Mouse (Mus musculus) cerebellum, adult 2 months (tissue): ENCODE data around the gene Bglap3. TPM values are rescaled to one million over a fixed set of nuclear protein-coding genes. Genes with fewer than 3 reads are reported as not detected.
"Not testable (repeated sequence)": the region's sequence is repeated elsewhere in the genome, so short reads cannot be mapped to it uniquely, and the experiment has no call there.

Experiments used
- DNase-seq, 2 experiments: peaks; one replicate each; pipeline ENCODE4 v3.0.0; 2021
- H3K27ac ChIP-seq: fragments of 200-500 bp; 2 replicates; pipeline ENCODE4 v1.5.1; 2012; ENCODE audit warnings: low read length, control low read depth, inconsistent platforms; ENCODE audit not compliant: insufficient read depth
- H3K27me3 ChIP-seq: fragments of 200-500 bp; 2 replicates; pipeline ENCODE4 v1.6.1; 2012; ENCODE audit warnings: inconsistent platforms, mild to moderate bottlenecking, low read length, moderate library complexity; ENCODE audit not compliant: control insufficient read depth, insufficient read depth
- H3K4me1 ChIP-seq: fragments of 200-500 bp; 2 replicates; pipeline ENCODE4 v1.6.1; 2011; ENCODE audit warnings: low read length; ENCODE audit not compliant: control insufficient read depth, insufficient read depth
- H3K4me3 ChIP-seq: fragments of 200-500 bp; replicated peaks from 2 replicates; pipeline ENCODE3; 2011; ENCODE audit warnings: mild to moderate bottlenecking, low read depth, low read length, control low read depth; ENCODE audit not compliant: insufficient read depth
- CTCF ChIP-seq: fragments of 200-500 bp; IDR thresholded peaks from 2 replicates; pipeline ENCODE4 v1.5.1; 2011; ENCODE audit warnings: low read depth, mild to moderate bottlenecking, control low read depth, low read length, moderate library complexity, borderline replicate concordance; ENCODE audit not compliant: insufficient read depth
- POLR2A ChIP-seq: fragments of 200-500 bp; IDR thresholded peaks from 2 replicates; pipeline ENCODE4 v1.6.1; 2011; ENCODE audit warnings: low read length, control low read depth, borderline replicate concordance; ENCODE audit not compliant: insufficient read depth
- WGBS: fragments of 180-500 bp; shearing (Covaris S2); methylation state at CpG from one replicate; pipeline ENCODE4 v1.1.7; 2018; 5-methylcytosine and 5-hydroxymethylcytosine counted together
- polyA plus RNA-seq: library from polyadenylated mRNA; depleted of rRNA; stranded (reverse); fragments of >200 nt; gene quantifications from 2 replicates; pipeline ENCODE4 v1.2.3, GENCODE M21; 2012

Gene Bglap3
- polyA plus RNA-seq, 1 experiment, result 0.65 TPM

GRCm38 (mm10) chr3:88393776-88394375 is 21.3 kb upstream of the Bglap3 start:
- Histone ChIP-seq H3K4me3 (no peak overlapping the region), H3K27me3 (no peaks in the 10 kb centered on the region), H3K27ac (no peak overlapping the region), H3K4me1 (peaks cover 20% of the 10 kb centered on the region)
- DNase-seq, result peak in 1 of 2 experiments; percentile 45
- 23% methylated on average over 9 of the region's 9 CpGs for WGBS
- TF ChIP-seq CTCF (no peak), POLR2A (no peak)

DNA sequence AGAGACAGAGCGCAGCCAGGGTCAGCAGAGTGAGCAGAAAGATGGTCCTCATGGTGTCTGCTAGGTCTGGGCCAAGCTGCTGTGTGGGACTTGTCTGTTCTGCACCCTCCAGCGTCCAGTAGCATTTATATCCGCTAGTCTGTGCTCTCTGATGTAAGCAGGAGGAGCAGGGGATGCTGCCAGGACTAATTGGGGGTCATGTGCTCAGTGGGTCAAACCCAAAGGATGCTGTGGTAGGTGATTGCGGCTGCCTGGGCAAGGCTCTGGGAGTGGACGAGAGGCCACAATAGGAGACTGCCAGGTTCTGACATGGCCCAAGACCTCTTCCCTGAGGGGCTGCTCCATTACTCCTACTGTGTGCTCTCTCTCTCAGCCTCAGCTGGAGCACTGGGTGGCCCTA is 11.8 kb upstream of the Bglap3 start, which contains the start of gene Bglap:
TSS of gene Bglap (minus strand) at position 101 of the 400 bp plus-strand sequence.
- no peak within 1 kb of the TSS for H3K4me3 ChIP-seq
- no peaks in the 10 kb centered on the region for H3K4me1 ChIP-seq
- no peak for DNase-seq
- TF ChIP-seq CTCF (no peak), POLR2A (no peak)
- H3K27me3 ChIP-seq, result no peaks in the 10 kb centered on the region
- no peak within 1 kb of the TSS for H3K27ac ChIP-seq
- WGBS, result 71% methylated on average over 5 of the region's 5 CpGs

GRCm38 (mm10) chr3:88382383-88382782 is 9.8 kb upstream of the Bglap3 start:
- not testable (repeated sequence) for H3K4me1 ChIP-seq, H3K27me3 ChIP-seq, H3K27ac ChIP-seq, H3K4me3 ChIP-seq, DNase-seq
- 46% methylated on average over 1 of the region's 7 CpGs for WGBS

- not testable (repeated sequence) for H3K27ac ChIP-seq, H3K4me1 ChIP-seq, DNase-seq, H3K27me3 ChIP-seq, H3K4me3 ChIP-seq
- 16% methylated on average over 22 of the region's 22 CpGs for WGBS
Observed at GRCm38 (mm10) chr3:88381389-88382315, 9.1 kb upstream of the Bglap3 start.

DNA sequence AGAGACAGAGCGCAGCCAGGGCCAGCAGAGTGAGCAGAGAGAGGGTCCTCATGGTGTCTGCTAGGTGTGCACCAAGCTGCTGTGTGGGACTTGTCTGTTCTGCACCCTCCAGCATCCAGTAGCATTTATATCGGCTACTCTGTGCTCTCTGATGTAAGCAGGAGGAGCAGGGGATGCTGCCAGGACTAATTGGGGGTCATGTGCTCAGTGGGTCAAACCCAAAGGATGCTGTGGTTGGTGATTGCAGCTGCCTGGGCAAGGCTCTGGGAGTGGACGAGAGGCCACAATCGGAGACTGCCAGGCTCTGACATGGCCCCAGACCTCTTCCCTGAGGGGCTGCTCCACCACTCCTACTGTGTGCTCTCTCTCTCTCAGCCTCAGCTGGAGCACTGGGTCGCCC is 6.1 kb upstream of the Bglap3 start, which contains the start of gene Bglap2:
TSS of gene Bglap2 (minus strand) at position 101 of the 400 bp plus-strand sequence.
- H3K4me1 ChIP-seq, H3K27ac ChIP-seq, H3K27me3 ChIP-seq, H3K4me3 ChIP-seq, DNase-seq: not testable (repeated sequence)
- WGBS, result 76% methylated on average over 5 of the region's 5 CpGs

GRCm38 (mm10) chr3:88376644-88377043 is 4.1 kb upstream of the Bglap3 start:
- H3K27me3 ChIP-seq, DNase-seq, H3K4me3 ChIP-seq, H3K4me1 ChIP-seq, H3K27ac ChIP-seq: not testable (repeated sequence)
- 38% methylated on average over 7 of the region's 7 CpGs for WGBS

DNA sequence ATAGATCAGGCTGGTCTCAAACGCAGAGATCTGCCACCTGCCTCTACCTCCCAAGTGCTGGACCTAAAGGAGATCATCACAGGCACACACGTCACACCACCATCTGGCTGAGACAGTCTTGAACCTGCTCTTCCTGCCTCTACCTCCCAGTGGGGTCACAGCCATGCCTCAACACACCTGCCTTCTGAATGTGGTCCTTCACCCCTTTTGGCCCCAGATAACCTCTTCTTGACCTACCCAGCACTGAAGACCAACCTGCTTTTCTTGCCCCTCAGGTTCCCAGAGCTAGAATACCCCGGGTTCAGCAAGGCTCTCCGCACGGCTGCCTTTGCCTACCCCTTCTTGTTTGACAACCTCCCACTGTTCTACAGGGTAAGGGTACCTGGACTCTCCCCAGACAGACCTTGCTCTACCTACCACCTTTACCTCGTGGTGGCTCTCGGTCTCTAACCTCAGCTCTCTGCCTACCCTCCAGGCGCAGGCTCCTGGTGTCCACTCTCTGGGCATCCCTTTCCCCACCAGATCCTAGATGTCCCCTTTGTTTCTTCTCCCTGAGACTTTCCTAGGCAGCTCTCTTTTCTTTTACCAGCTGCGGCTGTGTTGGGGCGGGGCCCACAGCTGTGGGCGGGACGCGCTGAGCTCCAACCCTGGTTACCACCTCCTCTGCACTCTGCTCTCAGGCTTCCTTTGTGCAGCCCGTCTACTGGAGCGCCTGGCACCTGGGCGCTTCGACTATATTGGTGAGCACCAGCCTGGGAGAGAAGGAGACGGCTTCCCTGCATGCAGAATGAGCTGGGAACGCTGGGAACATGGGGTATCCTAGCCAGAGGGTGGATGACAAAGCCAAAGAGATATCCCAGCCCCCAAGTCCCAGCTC is 3.4 kb upstream of the Bglap3 start:
- H3K4me3 ChIP-seq, H3K27ac ChIP-seq: not testable (repeated sequence)

GRCm38 (mm10) chr3:88368511-88368910 is 4.0 kb downstream of the Bglap3 start:
- H3K27ac ChIP-seq, H3K4me1 ChIP-seq, H3K27me3 ChIP-seq, DNase-seq, H3K4me3 ChIP-seq: not testable (repeated sequence)
- WGBS, result 69% methylated on average over 7 of the region's 7 CpGs

More for the DNA sequence above, 3.4 kb upstream of the Bglap3 start:
- DNase-seq, H3K27me3 ChIP-seq, H3K4me1 ChIP-seq: not testable (repeated sequence)
- WGBS, result 24% methylated on average over 19 of the region's 19 CpGs

- 64% methylated on average over 4 of the region's 7 CpGs for WGBS
- H3K4me1 ChIP-seq, H3K27ac ChIP-seq, H3K4me3 ChIP-seq, DNase-seq, H3K27me3 ChIP-seq: not testable (repeated sequence)
Observed at GRCm38 (mm10) chr3:88367517-88367916, 5.0 kb downstream of the Bglap3 start.

DNA sequence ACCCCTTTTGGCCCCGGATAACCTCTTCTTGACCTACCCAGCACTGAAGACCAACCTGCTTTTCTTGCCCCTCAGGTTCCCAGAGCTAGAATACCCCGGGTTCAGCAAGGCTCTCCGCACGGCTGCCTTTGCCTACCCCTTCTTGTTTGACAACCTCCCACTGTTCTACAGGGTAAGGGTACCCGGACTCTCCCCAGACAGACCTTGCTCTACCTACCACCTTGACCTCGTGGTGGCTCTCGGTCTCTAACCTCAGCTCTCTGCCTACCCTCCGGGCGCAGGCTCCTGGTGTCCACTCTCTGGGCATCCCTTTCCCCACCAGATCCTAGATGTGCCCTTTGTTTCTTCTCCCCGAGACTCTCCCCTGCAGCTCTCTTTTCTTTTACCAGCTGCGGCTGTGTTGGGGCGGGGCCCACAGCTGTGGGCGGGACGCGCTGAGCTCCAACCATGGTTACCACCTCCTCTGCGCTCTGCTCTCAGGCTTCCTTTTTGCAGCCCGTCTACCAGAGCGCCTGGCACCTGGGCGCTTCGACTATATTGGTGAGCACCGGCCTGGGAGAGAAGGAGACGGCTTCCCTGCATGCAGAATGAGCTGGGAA is 5.6 kb downstream of the Bglap3 start:
- H3K4me3 ChIP-seq, H3K4me1 ChIP-seq, DNase-seq, H3K27me3 ChIP-seq, H3K27ac ChIP-seq: not testable (repeated sequence)
- WGBS, result 9% methylated on average over 19 of the region's 22 CpGs
